Mouse (Mus musculus): ENCODE measurements at regions not wholly inside any gene's neighbourhood (a gene's known extent, or its start where the extent isn't known, plus 50 kb on each side); places are given as distances from the start of the nearest gene placed in this dataset.
A peak's percentile ranks its signal among the peaks of the same experiment; 100 is the strongest.

DNA sequence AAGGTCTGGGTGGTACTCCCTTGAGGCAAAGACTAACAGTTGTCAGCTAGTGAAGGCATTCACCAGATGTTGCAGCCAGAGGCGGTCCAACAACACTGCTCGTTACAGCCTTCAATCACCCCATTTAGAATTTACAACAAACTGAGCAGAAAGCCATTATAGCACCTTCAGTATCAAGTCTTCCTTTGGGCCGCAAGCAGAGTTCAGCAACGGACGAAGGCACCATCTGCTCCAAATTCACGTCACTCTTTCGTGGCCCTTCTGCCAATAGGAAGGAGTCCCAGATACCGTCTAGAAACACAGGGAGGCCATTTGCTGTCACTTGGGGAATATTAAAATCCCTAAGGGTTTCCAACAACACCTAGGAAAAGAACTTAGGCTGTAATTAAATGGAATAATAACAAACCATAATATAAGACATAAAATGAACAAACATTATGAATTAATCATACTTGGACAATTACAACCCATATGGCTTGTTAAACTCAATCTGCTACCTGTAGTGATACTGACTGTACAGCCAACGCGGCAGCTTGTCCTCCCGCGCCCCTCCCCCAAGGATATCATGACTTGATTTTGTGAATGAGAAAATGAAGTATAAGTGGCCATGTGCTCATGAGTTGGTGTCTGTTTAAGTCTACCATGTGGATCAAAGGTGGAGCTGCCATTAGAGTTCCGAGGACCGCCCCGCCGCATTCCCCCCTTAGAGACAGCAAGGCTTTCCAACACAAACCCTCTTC, 233.6 kb downstream of the Sp3 start:
- H3K27ac ChIP-seq (replicated peaks; ENCODE audit: low read depth, low read length) = no peak overlapping the region
- WGBS = 50% methylated on average over 16 of the region's 16 CpGs
- H3K9ac ChIP-seq (ENCODE audit: low read depth, low read length, severe bottlenecking) = no peak overlapping the region
- H3K4me1 ChIP-seq (ENCODE audit: control insufficient read depth, insufficient read depth, low read length) = peaks cover 6% of the 10 kb centered on the region
- ATAC-seq (ENCODE audit: low FRiP score, low read depth) = no peak
- no peaks in the 10 kb centered on the region for H3K27me3 ChIP-seq (ENCODE audit: control insufficient read depth, insufficient read depth, low read length)
- no peaks in the 10 kb centered on the region for H3K9me3 ChIP-seq (ENCODE audit: control insufficient read depth, low read length)
- H3K36me3 ChIP-seq (ENCODE audit: control insufficient read depth, insufficient read depth, low read length) = no peaks in the 10 kb centered on the region
- peak; percentile 21 for DNase-seq (ENCODE audit: low spot score)
- no peak for TF ChIP-seq POLR2A (IDR thresholded peaks at IDR 0.05; ENCODE audit: borderline replicate concordance, extremely low read depth, insufficient read depth, insufficient read length)
- no peak overlapping the region for H3K4me2 ChIP-seq (replicated peaks; ENCODE audit: low read depth, low read length, severe bottlenecking)
- no peak overlapping the region for H3K4me3 ChIP-seq (replicated peaks; ENCODE audit: low read length)

DNA sequence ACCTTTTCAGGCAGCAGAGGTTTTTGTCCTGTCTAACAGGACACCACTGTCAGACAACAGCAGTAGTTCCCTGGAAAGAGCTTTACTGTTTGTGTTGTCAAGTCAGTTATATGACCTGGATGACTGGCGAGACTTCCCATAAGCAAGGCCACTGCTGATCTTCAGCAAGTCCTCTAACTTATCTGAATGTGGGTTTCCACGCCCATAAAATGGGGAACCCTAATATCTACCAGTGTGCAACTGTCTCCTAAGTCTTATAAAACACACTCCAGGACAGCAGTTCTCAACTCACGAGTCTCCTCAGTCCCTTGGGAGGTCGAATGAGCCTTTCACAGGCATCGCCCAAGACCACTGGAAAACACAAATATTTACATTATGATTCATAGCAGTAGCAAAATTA, 232.9 kb downstream of the Sp3 start:
- Histone ChIP-seq H3K36me3 (ENCODE audit: control insufficient read depth, insufficient read depth, low read length) (no peaks in the 10 kb centered on the region), H3K9me3 (ENCODE audit: control insufficient read depth, low read length) (no peaks in the 10 kb centered on the region), H3K27me3 (ENCODE audit: control insufficient read depth, insufficient read depth, low read length) (no peaks in the 10 kb centered on the region), H3K27ac (replicated peaks; ENCODE audit: low read depth, low read length) (no peak overlapping the region), H3K4me3 (replicated peaks; ENCODE audit: low read length) (no peak overlapping the region), H3K4me1 (ENCODE audit: control insufficient read depth, insufficient read depth, low read length) (peaks cover 5% of the 10 kb centered on the region; the same call in 1 of the 2 replicates), H3K9ac (ENCODE audit: low read depth, low read length, severe bottlenecking) (no peak overlapping the region), H3K4me2 (replicated peaks; ENCODE audit: low read depth, low read length, severe bottlenecking) (no peak overlapping the region)
- ATAC-seq (ENCODE audit: low FRiP score, low read depth) = no peak
- TF ChIP-seq POLR2A (IDR thresholded peaks at IDR 0.05; ENCODE audit: borderline replicate concordance, extremely low read depth, insufficient read depth, insufficient read length) = no peak
- 83% methylated on average over 5 of the region's 5 CpGs for WGBS
- DNase-seq (ENCODE audit: low spot score) = no peak

DNA sequence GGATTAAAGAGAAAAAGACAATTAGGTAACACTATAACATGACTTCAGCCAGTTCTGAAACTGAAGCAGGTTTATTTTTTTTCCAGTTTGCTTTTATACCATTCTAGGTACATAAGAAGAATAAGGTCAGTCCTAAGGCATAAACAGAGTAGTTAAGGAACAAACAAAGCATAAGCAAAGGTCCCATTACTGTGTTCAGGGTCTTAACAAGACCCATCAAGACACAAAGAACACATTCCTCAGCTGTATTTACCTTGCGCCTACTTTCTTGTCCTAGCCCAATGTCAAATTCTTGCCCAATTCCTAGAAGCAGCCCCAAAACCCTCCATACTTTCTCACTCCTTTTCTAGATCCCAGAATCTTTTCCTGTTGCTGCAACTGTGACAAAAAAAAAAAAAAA, 230.8 kb downstream of the Sp3 start:
- Histone ChIP-seq H3K27me3 (ENCODE audit: control insufficient read depth, insufficient read depth, low read length) (no peaks in the 10 kb centered on the region), H3K4me3 (replicated peaks; ENCODE audit: low read length) (no peak overlapping the region), H3K27ac (replicated peaks; ENCODE audit: low read depth, low read length) (no peak overlapping the region), H3K36me3 (ENCODE audit: control insufficient read depth, insufficient read depth, low read length) (no peaks in the 10 kb centered on the region), H3K4me2 (replicated peaks; ENCODE audit: low read depth, low read length, severe bottlenecking) (no peak overlapping the region), H3K9ac (ENCODE audit: low read depth, low read length, severe bottlenecking) (no peak overlapping the region), H3K9me3 (ENCODE audit: control insufficient read depth, low read length) (no peaks in the 10 kb centered on the region), H3K4me1 (ENCODE audit: control insufficient read depth, insufficient read depth, low read length) (peaks cover 5% of the 10 kb centered on the region; the same call in 1 of the 2 replicates)
- ATAC-seq (ENCODE audit: low FRiP score, low read depth) (no peak), DNase-seq (ENCODE audit: low spot score) (no peak)
- no peak for TF ChIP-seq POLR2A (IDR thresholded peaks at IDR 0.05; ENCODE audit: borderline replicate concordance, extremely low read depth, insufficient read depth, insufficient read length)
- WGBS = 100% methylated on average over 1 of the region's 1 CpGs

DNA sequence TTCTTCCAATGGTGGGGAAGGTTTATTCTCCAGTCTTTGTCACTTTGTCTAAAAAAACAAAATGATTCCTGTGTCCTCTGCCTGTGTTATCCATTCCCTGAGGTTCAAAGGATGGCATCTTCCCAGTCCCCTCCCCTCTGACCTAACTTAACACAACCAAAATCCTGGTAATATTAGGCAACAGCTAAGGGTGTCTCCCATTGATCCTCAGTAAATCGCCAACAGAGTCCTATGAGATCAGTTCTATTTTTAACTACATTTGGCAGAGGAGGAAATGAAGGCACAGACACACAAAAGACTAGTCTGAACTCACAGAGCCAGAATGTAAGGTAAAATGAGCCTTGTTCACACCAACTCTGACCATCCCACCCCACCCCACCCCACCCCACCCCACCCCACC, 228.8 kb downstream of the Sp3 start:
- no peak for ATAC-seq (ENCODE audit: low FRiP score, low read depth)
- H3K4me3 ChIP-seq (replicated peaks; ENCODE audit: low read length) = no peak overlapping the region
- no peak overlapping the region for H3K4me2 ChIP-seq (replicated peaks; ENCODE audit: low read depth, low read length, severe bottlenecking)
- no peak for TF ChIP-seq POLR2A (IDR thresholded peaks at IDR 0.05; ENCODE audit: borderline replicate concordance, extremely low read depth, insufficient read depth, insufficient read length)
- WGBS = 56% methylated on average over 1 of the region's 1 CpGs
- no peak overlapping the region for H3K27ac ChIP-seq (replicated peaks; ENCODE audit: low read depth, low read length)
- H3K9ac ChIP-seq (ENCODE audit: low read depth, low read length, severe bottlenecking) = no peak overlapping the region
- no peak for DNase-seq (ENCODE audit: low spot score)
- H3K36me3 ChIP-seq (ENCODE audit: control insufficient read depth, insufficient read depth, low read length) = no peaks in the 10 kb centered on the region
- no peaks in the 10 kb centered on the region for H3K9me3 ChIP-seq (ENCODE audit: control insufficient read depth, low read length)
- no peaks in the 10 kb centered on the region for H3K27me3 ChIP-seq (ENCODE audit: control insufficient read depth, insufficient read depth, low read length)
- no peaks in the 10 kb centered on the region; the same call in 1 of the 2 replicates for H3K4me1 ChIP-seq (ENCODE audit: control insufficient read depth, insufficient read depth, low read length)

DNA sequence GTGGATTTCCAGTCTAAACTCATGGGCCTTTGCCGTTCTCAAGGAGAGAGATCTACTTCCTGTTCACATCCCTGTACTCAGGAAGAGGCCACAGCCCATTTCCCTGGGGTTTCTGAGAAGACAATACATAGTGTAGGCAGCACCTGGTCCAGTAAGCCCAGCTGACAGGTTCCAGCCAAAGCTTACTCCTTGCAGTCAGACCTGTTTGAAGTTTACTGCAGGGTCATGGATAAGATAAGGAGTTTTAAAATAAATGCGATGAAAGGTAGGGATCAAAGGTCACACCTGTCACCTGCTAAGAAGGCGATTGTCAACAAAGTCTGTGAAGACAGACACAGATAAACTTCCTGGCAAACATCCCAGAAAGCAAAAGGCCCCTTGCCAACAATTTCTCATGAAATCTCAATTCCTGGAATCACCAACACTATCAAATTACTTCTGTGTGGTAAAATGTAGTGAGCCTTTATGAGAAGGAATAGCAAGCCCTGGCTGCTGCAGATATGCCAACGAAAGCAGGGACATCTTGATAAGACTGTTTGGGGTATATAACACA, 227.5 kb downstream of the Sp3 start:
- Histone ChIP-seq H3K4me1 (ENCODE audit: control insufficient read depth, insufficient read depth, low read length) (no peaks in the 10 kb centered on the region), H3K27ac (replicated peaks; ENCODE audit: low read depth, low read length) (no peak overlapping the region), H3K4me2 (replicated peaks; ENCODE audit: low read depth, low read length, severe bottlenecking) (no peak overlapping the region), H3K36me3 (ENCODE audit: control insufficient read depth, insufficient read depth, low read length) (no peaks in the 10 kb centered on the region), H3K4me3 (replicated peaks; ENCODE audit: low read length) (no peak overlapping the region), H3K9me3 (ENCODE audit: control insufficient read depth, low read length) (no peaks in the 10 kb centered on the region), H3K27me3 (ENCODE audit: control insufficient read depth, insufficient read depth, low read length) (no peaks in the 10 kb centered on the region), H3K9ac (ENCODE audit: low read depth, low read length, severe bottlenecking) (no peak overlapping the region)
- WGBS = 43% methylated on average over 4 of the region's 4 CpGs
- ATAC-seq (ENCODE audit: low FRiP score, low read depth) (no peak), DNase-seq (ENCODE audit: low spot score) (peak; percentile 58)
- no peak for TF ChIP-seq POLR2A (IDR thresholded peaks at IDR 0.05; ENCODE audit: borderline replicate concordance, extremely low read depth, insufficient read depth, insufficient read length)
